Mouse (Mus musculus) heart, adult 2 months (tissue): ENCODE measurements around the gene Arl14. TPM values are rescaled to one million over a fixed set of nuclear protein-coding genes. Genes with fewer than 3 reads are reported as not detected.

Experiments used
- DNase-seq, 2 experiments: peaks; one replicate each; pipeline ENCODE4 v3.0.0; 2021
- H3K27ac ChIP-seq: fragments of 200-600 bp; 2 replicates; pipeline ENCODE4 v1.8.1; 2022
- H3K27me3 ChIP-seq: fragments of 200-500 bp; 2 replicates; pipeline ENCODE4 v1.6.1; 2012; ENCODE audit warnings: mild to moderate bottlenecking, low read length, inconsistent platforms, mixed read lengths; ENCODE audit not compliant: control insufficient read depth, insufficient read depth
- H3K36me3 ChIP-seq: fragments of 200-500 bp; 2 replicates; pipeline ENCODE4 v1.6.1; 2012; ENCODE audit warnings: low read length, inconsistent platforms; ENCODE audit not compliant: control insufficient read depth, insufficient read depth
- H3K4me1 ChIP-seq: fragments of 200-500 bp; 2 replicates; pipeline ENCODE4 v1.6.1; 2011; ENCODE audit warnings: low read length; ENCODE audit not compliant: control insufficient read depth, insufficient read depth
- H3K4me3 ChIP-seq: fragments of 200-600 bp; 2 replicates; pipeline ENCODE4 v1.8.1; 2022
- H3K79me2 ChIP-seq: fragments of 200-500 bp; replicated peaks from 2 replicates; pipeline ENCODE4 v1.6.1; 2012; ENCODE audit warnings: mild to moderate bottlenecking, inconsistent platforms, low read length, moderate library complexity, mixed read lengths; ENCODE audit not compliant: control insufficient read depth, insufficient read depth
- H3K9ac ChIP-seq: fragments of 200-500 bp; 2 replicates; pipeline ENCODE4 v1.6.1; 2012; ENCODE audit warnings: low read depth, mild to moderate bottlenecking, control low read depth, inconsistent platforms, low read length, mixed read lengths
- CTCF ChIP-seq: fragments of 200-600 bp; IDR thresholded peaks from 2 replicates; pipeline ENCODE4 v1.8.1; 2022; ENCODE audit warnings: antibody characterized with exemption, mild to moderate bottlenecking, moderate library complexity
- EP300 ChIP-seq: fragments of 200-500 bp; IDR thresholded peaks from 2 replicates; pipeline ENCODE4 v1.6.1; 2011; ENCODE audit warnings: low read depth, low read length, control low read depth; ENCODE audit not compliant: insufficient read depth
- POLR2A ChIP-seq: fragments of 200-500 bp; IDR thresholded peaks from 2 replicates; pipeline ENCODE4 v1.6.1; 2011; ENCODE audit warnings: mild to moderate bottlenecking, low read depth, low read length, control low read depth; ENCODE audit not compliant: insufficient read depth
- WGBS: fragments of 180-500 bp; shearing (Covaris S2); methylation state at CpG from one replicate; pipeline ENCODE4 v1.1.7; 2018; 5-methylcytosine and 5-hydroxymethylcytosine counted together
- intact Hi-C: fragments of 180-260 bp; cut with DNase I; formaldehyde crosslinking; loops from one replicate; pipeline ENCODE4 v1.15.1; 2025
- polyA plus RNA-seq: library from polyadenylated mRNA; depleted of rRNA; stranded (reverse); fragments of >200 nt; gene quantifications from 2 replicates; pipeline ENCODE4 v1.2.3, GENCODE M21; 2012
- total RNA-seq, 2 experiments: library from RNA; stranded (reverse); gene quantifications; 2 replicates each; pipeline ENCODE4 v1.2.3; 2021

The Arl14 gene
- total and polyA plus RNA-seq, 3 experiments: not detected

DNA sequence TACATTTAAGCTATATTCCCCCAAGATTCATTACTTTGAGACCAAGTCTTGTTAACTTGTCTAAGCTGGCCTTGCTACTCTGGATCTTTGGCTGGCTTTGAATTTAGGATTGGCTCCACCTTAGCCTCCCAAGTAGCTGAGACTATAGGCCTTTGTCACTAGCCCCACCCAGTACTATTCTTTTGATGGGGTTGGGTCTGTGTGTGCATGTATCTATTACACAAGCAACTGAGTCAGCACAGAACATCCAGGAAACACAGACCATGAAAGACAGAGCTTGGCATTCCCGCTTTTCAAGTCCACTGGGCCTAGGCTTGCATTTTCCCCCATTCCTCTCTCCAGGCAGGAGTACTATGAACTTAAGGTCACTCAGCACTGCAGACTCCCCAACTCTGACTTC, 12.3 kb downstream of the Arl14 start:
- Histone ChIP-seq H3K4me1 (no peaks in the 10 kb centered on the region), H3K9ac (no peak overlapping the region), H3K27ac (no peak overlapping the region), H3K79me2 (no peaks in the 10 kb centered on the region), H3K4me3 (no peak overlapping the region), H3K36me3 (no peaks in the 10 kb centered on the region), H3K27me3 (no peaks in the 10 kb centered on the region)
- intact Hi-C loops: no loop called here
- 81% methylated on average over 1 of the region's 1 CpGs for WGBS
- no peak for DNase-seq
- no peak for TF ChIP-seq POLR2A
- TF ChIP-seq EP300: no peak
- TF ChIP-seq CTCF: no peak

DNA sequence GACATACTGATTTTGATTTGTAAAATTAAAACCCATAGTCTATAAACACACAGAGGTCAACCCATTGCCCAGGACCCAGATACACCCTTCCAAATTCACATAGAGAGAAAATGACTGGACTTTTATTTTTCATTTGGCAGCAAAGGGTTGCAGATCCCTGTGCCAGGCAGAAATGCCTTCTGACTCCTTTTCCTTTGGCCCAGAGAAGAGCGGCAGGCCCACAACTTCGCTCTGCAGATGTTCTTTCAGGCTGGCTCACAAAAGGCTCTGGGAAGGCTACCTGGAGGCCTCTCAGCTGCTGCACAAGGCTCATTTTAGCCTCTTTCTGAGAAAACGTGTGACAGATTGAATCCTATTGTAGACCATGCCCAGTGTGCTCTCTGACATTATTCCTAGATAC, 13.6 kb downstream of the Arl14 start:
- no peaks in the 10 kb centered on the region for H3K4me1 ChIP-seq
- H3K79me2 ChIP-seq: no peaks in the 10 kb centered on the region
- no peak overlapping the region for H3K9ac ChIP-seq
- TF ChIP-seq EP300: no peak
- TF ChIP-seq POLR2A: no peak
- TF ChIP-seq CTCF: no peak
- intact Hi-C loops: loop anchor here (5.0 kb wide), 1 partner anchor 466 kb away; no protein-coding TSS in a partner anchor
- no peak for DNase-seq
- no peaks in the 10 kb centered on the region for H3K36me3 ChIP-seq
- H3K4me3 ChIP-seq: no peak overlapping the region
- H3K27me3 ChIP-seq: no peaks in the 10 kb centered on the region
- no peak overlapping the region for H3K27ac ChIP-seq
- WGBS: 72% methylated on average over 3 of the region's 3 CpGs

DNA sequence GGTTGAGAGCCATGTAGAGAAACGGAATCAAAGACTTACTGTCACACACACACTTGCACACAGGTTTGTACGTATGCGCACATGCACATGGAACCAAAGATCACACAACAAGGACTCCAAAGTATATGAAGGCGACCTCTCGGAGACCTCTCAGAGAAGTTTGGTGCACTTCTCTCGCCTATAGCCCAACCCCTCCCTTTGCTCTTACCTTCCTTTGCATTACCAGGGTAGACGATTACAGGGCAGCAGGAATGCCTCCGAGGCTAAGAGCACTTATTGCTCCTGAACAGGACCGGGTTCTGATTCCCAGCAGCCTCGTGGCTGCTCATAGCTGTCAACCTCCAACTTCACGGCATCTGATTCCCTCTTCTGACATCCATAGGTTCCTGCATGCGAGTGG, 14.3 kb downstream of the Arl14 start:
- Histone ChIP-seq H3K4me1 (no peaks in the 10 kb centered on the region), H3K79me2 (no peaks in the 10 kb centered on the region), H3K4me3 (no peak overlapping the region), H3K36me3 (no peaks in the 10 kb centered on the region), H3K9ac (no peak overlapping the region), H3K27ac (no peak overlapping the region), H3K27me3 (no peaks in the 10 kb centered on the region)
- TF ChIP-seq POLR2A: no peak
- TF ChIP-seq EP300: no peak
- no peak for TF ChIP-seq CTCF
- intact Hi-C loops: loop anchor here (5.0 kb wide), 1 partner anchor 466 kb away; no protein-coding TSS in a partner anchor
- 89% methylated on average over 12 of the region's 12 CpGs for WGBS
- no peak for DNase-seq

DNA sequence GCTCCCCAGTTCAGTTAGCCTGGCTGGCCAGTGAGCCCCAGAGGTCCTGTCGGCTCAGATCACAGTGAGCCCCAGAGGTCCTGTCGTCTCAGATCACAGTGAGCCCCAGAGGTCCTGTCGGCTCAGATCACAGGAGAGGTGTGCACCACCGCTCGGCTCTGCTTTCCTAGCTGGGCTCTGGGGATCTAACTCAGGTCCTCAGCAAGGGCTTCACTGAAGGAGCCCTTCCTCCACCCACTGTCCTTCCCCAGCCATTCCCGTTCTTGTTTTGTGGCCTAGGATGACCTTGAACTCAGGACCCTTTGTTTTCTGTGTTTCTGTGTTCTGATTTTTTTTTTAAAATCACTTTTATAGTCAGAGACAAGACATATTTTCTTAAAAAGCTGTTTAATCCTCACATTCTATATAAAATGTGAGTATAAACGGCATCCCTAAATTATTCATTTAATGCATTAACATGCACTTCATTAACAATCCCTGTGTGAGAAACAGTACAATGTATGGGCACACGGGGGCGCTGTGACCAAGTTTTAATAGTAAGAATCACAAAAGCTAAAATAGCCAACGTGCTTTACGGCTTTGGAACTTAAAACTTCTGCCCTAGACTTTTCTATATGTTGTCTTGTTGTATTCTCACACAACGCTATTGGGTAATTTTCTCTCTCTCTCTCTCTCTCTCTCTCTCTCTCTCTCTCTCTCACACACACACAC, 16.1 kb downstream of the Arl14 start:
- intact Hi-C loops: loop anchor here (1.0 to 5.0 kb wide), 2 partner anchors 244 to 464 kb away; no protein-coding TSS in a partner anchor
- Histone ChIP-seq H3K79me2 (no peaks in the 10 kb centered on the region), H3K4me3 (no peak overlapping the region), H3K4me1 (no peaks in the 10 kb centered on the region), H3K9ac (no peak overlapping the region), H3K27ac (no peak overlapping the region), H3K27me3 (no peaks in the 10 kb centered on the region), H3K36me3 (no peaks in the 10 kb centered on the region)
- DNase-seq: peak; percentile 21 to 56
- TF ChIP-seq POLR2A (no peak), EP300 (no peak), CTCF (peak; percentile 83)
- WGBS: 45% methylated on average over 12 of the region's 12 CpGs

DNA sequence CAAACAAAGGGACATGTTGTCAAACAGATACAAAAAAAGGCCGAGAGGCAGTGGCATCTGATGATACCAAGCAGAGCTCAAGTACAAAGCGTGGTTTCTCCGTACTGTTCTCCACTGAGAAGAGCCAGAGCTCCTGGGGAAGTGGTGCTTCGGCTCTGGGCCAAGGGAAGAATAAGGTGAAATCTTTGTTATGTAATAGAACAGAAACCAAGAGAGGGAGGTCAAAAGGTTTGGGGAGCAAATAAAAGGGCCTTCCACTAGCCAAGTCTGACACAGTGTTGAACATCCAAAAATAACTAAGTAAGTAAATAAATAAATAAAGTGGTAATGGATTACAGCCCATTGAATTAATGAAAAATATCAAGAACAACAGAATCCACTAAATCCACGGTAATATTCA, 17.0 kb downstream of the Arl14 start:
- Histone ChIP-seq H3K9ac (no peak overlapping the region), H3K79me2 (no peaks in the 10 kb centered on the region), H3K27ac (no peak overlapping the region), H3K4me1 (no peaks in the 10 kb centered on the region), H3K4me3 (no peak overlapping the region), H3K36me3 (no peaks in the 10 kb centered on the region), H3K27me3 (no peaks in the 10 kb centered on the region)
- intact Hi-C loops: loop anchor here (5.0 kb wide), 1 partner anchor 463 kb away; no protein-coding TSS in a partner anchor
- TF ChIP-seq CTCF: no peak
- no peak for TF ChIP-seq POLR2A
- TF ChIP-seq EP300: no peak
- DNase-seq: no peak
- 76% methylated on average over 5 of the region's 5 CpGs for WGBS

DNA sequence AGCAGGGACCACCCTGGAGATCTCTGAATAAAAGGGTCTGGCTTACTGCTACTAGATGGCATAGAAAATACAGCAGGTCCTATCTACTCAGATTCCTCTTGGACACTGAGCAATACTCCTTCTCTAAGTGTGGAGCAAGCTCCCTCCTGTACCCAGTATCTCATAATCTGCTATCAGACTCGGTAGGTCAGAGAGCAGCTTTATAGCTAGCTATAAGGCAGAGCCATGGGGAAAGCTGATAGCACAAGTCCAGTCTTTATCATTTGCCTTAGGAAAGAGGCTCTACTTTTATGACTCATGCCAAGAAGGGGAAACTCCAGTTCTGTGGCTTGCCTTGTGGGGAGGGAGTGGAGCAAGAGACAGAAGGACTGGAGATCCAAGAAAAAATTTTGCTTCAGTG, 18.8 kb downstream of the Arl14 start:
- intact Hi-C loops: no loop called here
- TF ChIP-seq EP300 (no peak), CTCF (no peak), POLR2A (no peak)

More for the DNA sequence above, 18.8 kb downstream of the Arl14 start:
- no peak overlapping the region for H3K9ac ChIP-seq
- DNase-seq: no peak
- H3K27ac ChIP-seq: no peak overlapping the region
- H3K79me2 ChIP-seq: no peaks in the 10 kb centered on the region
- H3K4me3 ChIP-seq: no peak overlapping the region
- no peaks in the 10 kb centered on the region for H3K36me3 ChIP-seq
- WGBS: 47% methylated on average over 1 of the region's 1 CpGs
- H3K4me1 ChIP-seq: no peaks in the 10 kb centered on the region
- H3K27me3 ChIP-seq: no peaks in the 10 kb centered on the region
